Mouse (Mus musculus): ENCODE measurements around the gene Pitpna.

GRCm38 (mm10) chr11:75572301-75572791 is 15.6 kb upstream of the Pitpna start:
- TF ChIP-seq CTCF (IDR thresholded peaks at IDR 0.05; ENCODE audit: insufficient read depth, low read depth, low read length) (no peak), POLR2A (IDR thresholded peaks at IDR 0.05; ENCODE audit: insufficient read depth, low read depth, low read length) (no peak)
